9 mouse cellular contexts compared by ENCODE assay signal in the genomic region with DNA sequence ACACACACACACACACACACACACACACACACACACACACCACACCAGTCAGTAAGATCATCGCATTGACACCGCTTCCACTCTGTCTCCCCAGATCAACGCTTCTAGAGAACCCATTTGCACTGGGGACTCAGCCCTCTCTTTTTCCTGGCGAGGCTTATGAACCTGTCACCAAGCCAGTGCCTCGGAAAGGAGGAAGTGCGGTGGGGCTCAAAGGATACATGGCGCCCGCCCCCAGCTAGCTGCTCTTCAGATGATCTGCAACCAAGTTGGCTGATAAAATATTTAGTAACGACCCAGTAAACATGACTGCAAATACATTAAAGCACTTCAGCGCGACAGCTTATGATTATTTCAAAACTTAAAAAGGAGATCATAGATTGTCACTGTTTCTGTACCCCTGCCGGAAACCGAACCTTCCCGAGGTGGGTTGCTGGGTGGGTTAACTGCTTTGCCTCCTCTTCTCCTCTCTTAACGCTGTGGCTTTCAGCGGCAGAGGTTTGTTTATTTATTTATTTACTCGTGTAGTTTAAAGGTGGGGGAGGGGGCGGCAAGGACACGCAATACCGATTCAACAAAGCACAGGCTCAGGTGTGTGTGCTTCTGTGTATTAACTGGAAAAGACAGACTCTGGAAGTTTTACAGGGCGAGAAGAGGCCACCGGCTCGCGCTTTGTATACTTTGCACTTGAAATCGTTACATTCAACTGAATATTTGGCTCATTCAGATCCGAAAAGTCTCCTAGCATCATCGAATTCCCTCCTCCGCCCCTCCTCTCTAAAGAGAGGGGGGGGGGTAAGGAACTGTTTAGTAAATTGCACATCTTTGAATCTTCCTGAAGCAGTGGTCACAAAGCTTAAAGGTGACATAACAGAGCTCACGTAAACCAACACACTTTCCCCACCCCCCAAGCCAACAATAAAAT. TPM values are rescaled to one million over a fixed set of nuclear protein-coding genes. Genes with fewer than 3 reads are reported as not detected.
DNase-seq lines count a peak whose midpoint lies in the region; TF ChIP-seq lines count a peak whose summit lies in the region.
"Had no signal": no experiment of that assay in that cellular context is flagged by ENCODE, and none has a peak within 500 bp of the region (broad histone marks: within the 10 kb centered on the region; RNA-seq: fewer than 3 reads in every experiment).

No protein-coding gene starts in this region.

- no peak for TF ChIP-seq CTCF in left cerebral cortex, adult 2 months (IDR thresholded peaks at IDR 0.05)

- intact Hi-C loops in left cerebral cortex, adult 2 months (cut with DNase I): loop anchor here (2.0 to 5.0 kb wide), 2 partner anchors 91 to 147 kb away; partner anchors contain the start of gene Psmd14

- H3K36me3 ChIP-seq in forebrain, embryonic 10.5 days (replicated peaks): peaks cover 10% of the 10 kb centered on the region; the same call in 1 of the 2 replicates

- H3K27me3 ChIP-seq in forebrain, embryonic 10.5 days (ENCODE audit: poor library complexity, severe bottlenecking): peaks cover 81% of the 10 kb centered on the region

- H3K9me3 ChIP-seq in forebrain, embryonic 10.5 days: no peaks in the 10 kb centered on the region

- H3K4me3 ChIP-seq in forebrain, embryonic 10.5 days: peak overlapping the region; percentile 19; the same call in 1 of the 2 replicates
- peak overlapping the region; percentile 71 for H3K4me3 ChIP-seq in left cerebral cortex, adult 2 months

- peaks cover 40% of the 10 kb centered on the region for H3K4me1 ChIP-seq in forebrain, embryonic 10.5 days

- no peak overlapping the region for H3K27ac ChIP-seq in forebrain, embryonic 10.5 days
- H3K27ac ChIP-seq in left cerebral cortex, adult 2 months: peak overlapping the region; percentile 94

- under 1% methylated on average over 29 of the region's 29 CpGs for WGBS in forebrain, embryonic 10.5 days

- DNase-seq in layer of hippocampus, adult 11-12 months (ENCODE audit: low spot score): peak; percentile 37
- DNase-seq in layer of hippocampus, adult 18-20 months (ENCODE audit: low spot score in 2 of 2): no peak
- peak; percentile 53 for DNase-seq in brain, adult 2 months (ENCODE audit: low read depth, low spot score)
- DNase-seq in forebrain, embryonic 10.5 days (ENCODE audit: extremely low spot score, low spot score): peak; percentile 29
- DNase-seq in left cerebral cortex, adult 2 months (ENCODE audit: extremely low spot score in 1 of 2, low spot score in 2 of 2): peak in 1 of 2 experiments; percentile 44
- peak; percentile 60 to 70 for DNase-seq in right cerebral cortex, postnatal 10 days (ENCODE audit: low spot score in 2 of 2)
- no peak for DNase-seq in gastrocnemius, adult 18-20 months (ENCODE audit: low spot score)
- no peak for DNase-seq in adrenal gland, postnatal 25 days

RNA-seq across cellular contexts. Expression of gene Tbr1, which starts 1.0 kb away (rescaled TPM):
- 10 to 100 TPM; 36.6 to 43.1 TPM for total RNA-seq in layer of hippocampus, adult 18-20 months (2021)
- polyA plus RNA-seq in forebrain, embryonic 10.5 days (2016; fragmentation: Nextera tagmentation; extraction: Ambion mirVana): 2.4 and 5.0 TPM in 2 replicates
- total RNA-seq in left cerebral cortex, adult 2 months (2021): 100 to 1,000 TPM; 116 to 131 TPM
- not detected for total RNA-seq in gastrocnemius, adult 18-20 months (2021)
- total RNA-seq in adrenal gland, postnatal 25 days (2021): not detected in 2 replicates
- polyA plus RNA-seq: large intestine, adult 2 months had no signal

Comparison
In these comparisons a context has a peak if more than half of its experiments do, and no peak if none do; other contexts are left out.
1. DNase-seq: peak in layer of hippocampus, adult 11-12 months (single experiment), brain, adult 2 months (single experiment), forebrain, embryonic 10.5 days (single experiment) and right cerebral cortex, postnatal 10 days (2 of 2); none in layer of hippocampus, adult 18-20 months (0 of 2), gastrocnemius, adult 18-20 months (single experiment) and adrenal gland, postnatal 25 days (single experiment).
2. RNA of gene Tbr1, which starts 1.0 kb away (total RNA-seq): 116 to 131 TPM in left cerebral cortex, adult 2 months and 36.6 to 43.1 TPM in layer of hippocampus, adult 18-20 months; not detected in adrenal gland, postnatal 25 days and not detected in gastrocnemius, adult 18-20 months; every median in the first group is over 10 times any median in the second.